ENCODE assay signal across 10 mouse cellular contexts in the genomic region with DNA sequence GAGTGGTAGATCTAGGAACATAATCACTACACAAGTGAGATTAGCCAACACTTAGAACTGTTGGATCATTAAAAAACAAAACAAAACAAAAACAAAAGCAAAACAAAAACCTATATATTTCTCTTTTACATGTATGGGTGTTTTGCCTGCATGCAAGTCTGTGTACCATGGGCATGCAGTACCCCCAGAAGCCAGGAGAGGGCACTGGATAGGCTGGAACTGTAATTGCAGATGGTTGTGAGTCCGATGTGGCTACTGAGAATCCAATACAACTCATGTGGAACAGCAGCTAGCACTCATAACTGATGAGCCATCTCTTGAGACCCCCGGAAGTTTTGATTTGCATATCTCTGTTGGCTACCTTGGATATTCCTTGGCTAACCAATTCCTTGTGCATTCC.
A peak's percentile ranks its signal among the peaks of the same experiment; 100 is the strongest.
DNase-seq lines count a peak whose midpoint lies in the region; ATAC-seq and TF ChIP-seq lines count a peak whose summit lies in the region.
"Had no signal": no experiment of that assay in that cellular context is flagged by ENCODE, and none has a peak within 500 bp of the region (broad histone marks: within the 10 kb centered on the region; RNA-seq: fewer than 3 reads in every experiment).

No protein-coding gene starts in this region.

- H3K9me3 ChIP-seq in hindbrain, embryonic 10.5 days: no peaks in the 10 kb centered on the region
- H3K9me3 ChIP-seq in hindbrain, embryonic 12.5 days (replicated peaks): no peaks in the 10 kb centered on the region
- H3K9me3 ChIP-seq: limb, embryonic 15.5 days; stomach, embryonic 15.5 days had no signal

- no peaks in the 10 kb centered on the region for H3K79me2 ChIP-seq in C2C12 (ENCODE audit: control insufficient read depth, insufficient read depth)

- H3K79me3 ChIP-seq in C2C12 (ENCODE audit: low read depth): no peaks in the 10 kb centered on the region

- H3K36me3 ChIP-seq in hindbrain, embryonic 10.5 days: no peaks in the 10 kb centered on the region
- H3K36me3 ChIP-seq in hindbrain, embryonic 12.5 days: no peaks in the 10 kb centered on the region
- H3K36me3 ChIP-seq in C2C12 (ENCODE audit: control insufficient read depth, insufficient read depth): no peaks in the 10 kb centered on the region
- H3K36me3 ChIP-seq: limb, embryonic 15.5 days; stomach, embryonic 15.5 days had no signal

- DNase-seq in hindbrain, embryonic 10.5 days (ENCODE audit: low spot score): peak; percentile 15
- peak; percentile 17 for DNase-seq in T-cell, adult 2 months (ENCODE audit: low spot score)
- DNase-seq in lung, postnatal 10 days: peak; percentile 42
- DNase-seq in cerebellum, postnatal 36 days: no peak
- DNase-seq in frontal cortex, postnatal 14 days (ENCODE audit: low spot score in 2 of 2): no peak

- no peak overlapping the region for H3K4me3 ChIP-seq in hindbrain, embryonic 10.5 days
- no peak overlapping the region for H3K4me3 ChIP-seq in hindbrain, embryonic 12.5 days
- no peak overlapping the region for H3K4me3 ChIP-seq in C2C12 (ENCODE audit: insufficient read depth, poor library complexity, severe bottlenecking)
- H3K4me3 ChIP-seq: limb, embryonic 15.5 days; stomach, embryonic 15.5 days had no signal

- H3ac ChIP-seq in C2C12 (ENCODE audit: control insufficient read depth, insufficient read length, low read depth): no peak overlapping the region

- no peak overlapping the region for H3K4me2 ChIP-seq in hindbrain, embryonic 12.5 days (replicated peaks)
- H3K4me2 ChIP-seq: limb, embryonic 15.5 days; stomach, embryonic 15.5 days had no signal

- H3K4me1 ChIP-seq in hindbrain, embryonic 10.5 days (replicated peaks): no peaks in the 10 kb centered on the region
- no peaks in the 10 kb centered on the region for H3K4me1 ChIP-seq in hindbrain, embryonic 12.5 days
- H3K4me1 ChIP-seq: limb, embryonic 15.5 days had no signal

- peak; percentile 6 for TF ChIP-seq CTCF in C2C12 (IDR thresholded peaks at IDR 0.05; ENCODE audit: control insufficient read depth, insufficient read depth, insufficient read length)

- no peaks in the 10 kb centered on the region for H3K27me3 ChIP-seq in hindbrain, embryonic 10.5 days (ENCODE audit: insufficient read depth, poor library complexity, severe bottlenecking)
- no peaks in the 10 kb centered on the region for H3K27me3 ChIP-seq in hindbrain, embryonic 12.5 days
- no peaks in the 10 kb centered on the region for H3K27me3 ChIP-seq in C2C12 (ENCODE audit: control insufficient read depth, insufficient read depth, insufficient read length)
- H3K27me3 ChIP-seq: limb, embryonic 15.5 days; stomach, embryonic 15.5 days had no signal

- no peak overlapping the region for H3K27ac ChIP-seq in hindbrain, embryonic 10.5 days
- no peak overlapping the region for H3K27ac ChIP-seq in hindbrain, embryonic 12.5 days
- H3K27ac ChIP-seq: limb, embryonic 15.5 days; stomach, embryonic 15.5 days had no signal

- no peak for ATAC-seq in hindbrain, embryonic 12.5 days (ENCODE audit: low FRiP score)
- no peak for ATAC-seq in erythroid progenitor cell, adult 5-6 weeks (replicated peaks; ENCODE audit: low FRiP score, poor library complexity, severe bottlenecking)

- no peak overlapping the region for H3K9ac ChIP-seq in hindbrain, embryonic 12.5 days
- H3K9ac ChIP-seq: limb, embryonic 15.5 days; stomach, embryonic 15.5 days had no signal

- 83% methylated on average over 2 of the region's 2 CpGs for WGBS in hindbrain, embryonic 10.5 days
- WGBS in hindbrain, embryonic 12.5 days: 76% methylated on average over 2 of the region's 2 CpGs

TF ChIP-seq in C2C12, 6 proteins besides CTCF, POLR2A, EP300 and RAD21:
- TF ChIP-seq MAX (IDR thresholded peaks at IDR 0.05): no peak
- no peak for TF ChIP-seq MYOD1 (IDR thresholded peaks at IDR 0.05; ENCODE audit: control insufficient read depth, insufficient read length, low read depth)
- TF ChIP-seq CEBPB (IDR thresholded peaks at IDR 0.05; ENCODE audit: low read depth): no peak

Comparison
In these comparisons a context has a peak if more than half of its experiments do, and no peak if none do; other contexts are left out.
1. DNase-seq: peak in hindbrain, embryonic 10.5 days (single experiment), T-cell, adult 2 months (single experiment) and lung, postnatal 10 days (single experiment); none in cerebellum, postnatal 36 days (0 of 2) and frontal cortex, postnatal 14 days (0 of 2).